Mouse (Mus musculus) olfactory bulb, adult 2 months (tissue): Measurements from ENCODE around the gene Cyp4a10.

ENCODE experiments used
- CTCF ChIP-seq: fragments of 200-500 bp; IDR thresholded peaks from 2 replicates; pipeline ENCODE4 v1.5.1; 2012; ENCODE audit warnings: low read depth, mild to moderate bottlenecking, low read length, moderate library complexity; ENCODE audit not compliant: insufficient read depth
- POLR2A ChIP-seq: fragments of 200-500 bp; IDR thresholded peaks from 2 replicates; pipeline ENCODE4 v1.6.1; 2012; ENCODE audit warnings: mild to moderate bottlenecking, low read depth, low read length, moderate library complexity; ENCODE audit not compliant: insufficient read depth

GRCm38 (mm10) chr4:115583036-115583435, 65.0 kb downstream of the Cyp4a10 start:
- no peak for TF ChIP-seq POLR2A
- no peak for TF ChIP-seq CTCF
